Mouse (Mus musculus) small intestine, adult 2 months (tissue): ENCODE measurements around the gene Igll1. TPM values are rescaled to one million over a fixed set of nuclear protein-coding genes. Genes with fewer than 3 reads are reported as not detected.

Experiments
- H3K27ac ChIP-seq: fragments of 200-500 bp; 2 replicates; pipeline ENCODE4 v1.5.1; 2012; ENCODE audit warnings: low read depth, low read length, control low read depth, inconsistent platforms; ENCODE audit not compliant: insufficient read depth
- H3K27me3 ChIP-seq: fragments of 200-500 bp; 2 replicates; pipeline ENCODE4 v1.6.1; 2012; ENCODE audit warnings: mild to moderate bottlenecking, moderate library complexity, low read length, inconsistent platforms; ENCODE audit not compliant: control insufficient read depth, insufficient read depth
- H3K36me3 ChIP-seq: fragments of 200-500 bp; 2 replicates; pipeline ENCODE4 v1.6.1; 2012; ENCODE audit warnings: mild to moderate bottlenecking, low read length, control low read depth, inconsistent platforms; ENCODE audit not compliant: control insufficient read depth, insufficient read depth
- H3K4me1 ChIP-seq: fragments of 200-500 bp; 2 replicates; pipeline ENCODE4 v1.6.1; 2012; ENCODE audit warnings: low read length, inconsistent platforms, mixed read lengths; ENCODE audit not compliant: control insufficient read depth, insufficient read depth, insufficient read length
- H3K4me3 ChIP-seq: fragments of 200-500 bp; 2 replicates; pipeline ENCODE4 v1.5.1; 2012; ENCODE audit warnings: low read depth, mild to moderate bottlenecking, control low read depth, inconsistent platforms, low read length, moderate library complexity
- CTCF ChIP-seq: fragments of 200-500 bp; IDR thresholded peaks from 2 replicates; pipeline ENCODE4 v1.5.1; 2012; ENCODE audit warnings: low read depth, mild to moderate bottlenecking, control low read depth, inconsistent platforms, low read length, moderate library complexity, mixed read lengths; ENCODE audit not compliant: insufficient replicate concordance, insufficient read length; ENCODE audit errors: extremely low read depth
- POLR2A ChIP-seq: fragments of 200-500 bp; IDR thresholded peaks from 2 replicates; pipeline ENCODE4 v1.6.1; 2012; ENCODE audit warnings: low read depth, mild to moderate bottlenecking, control low read depth, inconsistent platforms, low read length, moderate library complexity
- WGBS: fragments of 180-500 bp; shearing (Covaris S2); methylation state at CpG from one replicate; pipeline ENCODE4 v1.1.7; 2018; 5-methylcytosine and 5-hydroxymethylcytosine counted together
- polyA plus RNA-seq: library from polyadenylated mRNA; depleted of rRNA; stranded (reverse); fragments of >200 nt; gene quantifications from 2 replicates; pipeline ENCODE4 v1.2.3, GENCODE M21; 2012; rRNA removed

Igll1 gene
- polyA plus RNA-seq, 1 experiment: not detected

GRCm38 (mm10) chr16:16852411-16852810 lies 11.4 kb downstream of the Igll1 start:
- Histone ChIP-seq H3K4me1 (no peaks in the 10 kb centered on the region), H3K27ac (no peak overlapping the region), H3K27me3 (no peaks in the 10 kb centered on the region), H3K36me3 (no peaks in the 10 kb centered on the region), H3K4me3 (no peak overlapping the region)
- TF ChIP-seq POLR2A (no peak), CTCF (no peak)
- WGBS: 85% methylated on average over 3 of the region's 3 CpGs

GRCm38 (mm10) chr16:16849196-16849595 lies 14.6 kb downstream of the Igll1 start:
- Histone ChIP-seq H3K4me1 (no peaks in the 10 kb centered on the region), H3K36me3 (no peaks in the 10 kb centered on the region), H3K4me3 (no peak overlapping the region), H3K27me3 (no peaks in the 10 kb centered on the region; the same call in 1 of the 2 replicates), H3K27ac (no peak overlapping the region)
- TF ChIP-seq POLR2A (no peak), CTCF (no peak)

DNA sequence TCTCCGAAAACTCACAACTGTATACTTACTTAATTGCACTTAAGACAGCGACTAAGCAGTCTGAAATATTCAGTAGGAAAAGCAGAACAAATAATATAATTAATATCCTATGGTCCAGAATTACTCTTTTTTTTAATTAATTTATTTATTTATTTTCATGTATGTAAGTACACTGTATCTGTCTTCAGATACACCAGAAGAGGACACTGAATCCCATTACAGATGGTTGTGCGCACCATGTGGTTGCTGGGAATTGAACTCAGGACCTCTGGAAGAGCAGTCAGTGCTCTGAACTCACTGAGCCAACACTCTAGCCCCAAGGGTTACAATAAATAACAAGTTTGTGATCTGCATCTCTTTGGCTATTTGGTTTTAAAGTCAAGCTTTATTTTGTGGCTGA lies 34.1 kb downstream of the Igll1 start:
- no peaks in the 10 kb centered on the region for H3K36me3 ChIP-seq
- no peak for TF ChIP-seq POLR2A
- no peak for TF ChIP-seq CTCF
- 84% methylated on average over 3 of the region's 3 CpGs for WGBS
- H3K4me1 ChIP-seq: peaks cover 4% of the 10 kb centered on the region
- no peaks in the 10 kb centered on the region for H3K27me3 ChIP-seq
- H3K4me3 ChIP-seq: no peak overlapping the region
- no peak overlapping the region for H3K27ac ChIP-seq

- H3K4me3 ChIP-seq: peak within 1 kb of the TSS; percentile 61
- TF ChIP-seq CTCF (peak; percentile 17; the same call in 1 of the 2 replicates), POLR2A (no peak)
- H3K27me3 ChIP-seq: no peaks in the 10 kb centered on the region
- H3K27ac ChIP-seq: no peak within 1 kb of the TSS
- 3% methylated on average over 33 of the region's 33 CpGs for WGBS
- H3K36me3 ChIP-seq: no peaks in the 10 kb centered on the region
- peaks cover 4% of the 10 kb centered on the region for H3K4me1 ChIP-seq
Measured at GRCm38 (mm10) chr16:16828757-16829615, 34.8 kb downstream of the Igll1 start, which contains the start of gene Spag6l. TSS of gene Spag6l (minus strand) at chr16:16829456.

DNA sequence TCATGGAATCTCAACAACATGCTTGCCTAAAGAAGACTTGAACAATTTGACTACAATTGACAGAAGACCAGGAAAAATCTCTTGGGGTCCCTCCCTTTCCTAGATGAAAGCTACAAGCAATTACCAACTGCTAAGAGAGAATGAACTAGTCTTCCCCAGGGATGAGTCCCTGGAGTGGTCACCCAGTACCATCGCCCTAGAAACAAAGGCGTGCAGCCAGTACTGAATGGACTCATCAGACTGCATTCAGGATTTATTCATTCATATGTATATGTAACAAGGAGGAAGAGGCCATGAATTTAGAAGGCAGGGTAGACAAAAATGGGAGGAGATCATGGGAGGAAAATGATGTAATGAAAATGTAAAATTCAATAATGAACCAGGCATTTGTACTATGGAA lies 37.6 kb downstream of the Igll1 start:
- Histone ChIP-seq H3K27me3 (no peaks in the 10 kb centered on the region), H3K4me1 (peaks cover 4% of the 10 kb centered on the region), H3K27ac (no peak overlapping the region), H3K36me3 (no peaks in the 10 kb centered on the region), H3K4me3 (no peak overlapping the region)
- 97% methylated on average over 2 of the region's 2 CpGs for WGBS
- TF ChIP-seq CTCF: no peak
- no peak for TF ChIP-seq POLR2A

GRCm38 (mm10) chr16:16825476-16825875 lies 38.3 kb downstream of the Igll1 start:
- no peak for TF ChIP-seq CTCF
- no peak for TF ChIP-seq POLR2A
- Histone ChIP-seq H3K4me1 (peaks cover 4% of the 10 kb centered on the region), H3K27ac (no peak overlapping the region), H3K27me3 (no peaks in the 10 kb centered on the region), H3K4me3 (no peak overlapping the region), H3K36me3 (no peaks in the 10 kb centered on the region)
- 54% methylated on average over 5 of the region's 5 CpGs for WGBS

Other genes with a start within 250 kb of the Igll1 start
- not detected in 2 replicates for gene Olfr19, start 187.6 kb downstream of the Igll1 start, polyA plus RNA-seq
- gene Spag6l, start 34.5 kb downstream of the Igll1 start, polyA plus RNA-seq: not detected in 2 replicates
- 23.3 and 42.9 TPM in 2 replicates for gene Top3b, start 6.8 kb upstream of the Igll1 start, polyA plus RNA-seq
- gene Vpreb1, start 6.9 kb upstream of the Igll1 start, polyA plus RNA-seq: 3.3 and 4.5 TPM in 2 replicates
- 2.0 and 2.3 TPM in 2 replicates for gene Ppm1f, start 32.5 kb upstream of the Igll1 start, polyA plus RNA-seq
- gene Mapk1, start 119.4 kb upstream of the Igll1 start, polyA plus RNA-seq: 17.2 and 53.8 TPM in 2 replicates
- 0.37 and 0.60 TPM in 2 replicates for gene Ypel1, start 205.7 kb upstream of the Igll1 start, polyA plus RNA-seq
- gene Ppil2, start 247.3 kb upstream of the Igll1 start, polyA plus RNA-seq: 30.2 and 69.4 TPM in 2 replicates